7 mouse cellular contexts compared by ENCODE assay signal in genomic region chr1:74947986-74948670, GRCm38 (mm10). TPM values are rescaled to one million over a fixed set of nuclear protein-coding genes. Genes with fewer than 3 reads are reported as not detected.
DNase-seq lines count a peak whose midpoint lies in the region; ATAC-seq and TF ChIP-seq lines count a peak whose summit lies in the region.

No protein-coding gene starts in this region.

- peaks cover 100% of the 10 kb centered on the region for H3K27me3 ChIP-seq in heart, embryonic 13.5 days (replicated peaks)
- H3K27me3 ChIP-seq in kidney, postnatal 0 days (ENCODE audit: insufficient read depth, low read length): peaks cover 58% of the 10 kb centered on the region

- DNase-seq in R1 (ENCODE audit: low read depth, low spot score): peak; percentile 26
- DNase-seq in adrenal gland, postnatal 36 days: peak; percentile 50 to 62
- DNase-seq in kidney, postnatal 0 days (ENCODE audit: low spot score): peak; percentile 56
- peak; percentile 56 for DNase-seq in neural tube, embryonic 10.5 days (ENCODE audit: extremely low spot score, low spot score)
- DNase-seq in frontal cortex, adult 2 months (ENCODE audit: extremely low spot score in 1 of 2, low spot score in 1 of 2): no peak
- DNase-seq in spleen, postnatal 36 days (ENCODE audit: low spot score in 2 of 2): no peak

- H3K4me1 ChIP-seq in heart, embryonic 13.5 days: peaks cover 41% of the 10 kb centered on the region
- H3K4me1 ChIP-seq in kidney, postnatal 0 days (replicated peaks; ENCODE audit: insufficient read depth, low read length): peaks cover 17% of the 10 kb centered on the region; the same call in 1 of the 2 replicates

- H3K4me2 ChIP-seq in heart, embryonic 13.5 days: peak overlapping the region; percentile 72
- H3K4me2 ChIP-seq in kidney, postnatal 0 days (ENCODE audit: low read length): peak overlapping the region; percentile 63

- no peak for TF ChIP-seq CTCF in kidney, postnatal 0 days (IDR thresholded peaks at IDR 0.05; ENCODE audit: low read depth)

- 2% methylated on average over 39 of the region's 41 CpGs for WGBS in heart, embryonic 13.5 days
- WGBS in kidney, postnatal 0 days: 2% methylated on average over 41 of the region's 41 CpGs

- H3K4me3 ChIP-seq in heart, embryonic 13.5 days: peak overlapping the region; percentile 53
- peak overlapping the region; percentile 21 for H3K4me3 ChIP-seq in kidney, postnatal 0 days (replicated peaks; ENCODE audit: low read depth, low read length)

- H3K9me3 ChIP-seq in heart, embryonic 13.5 days: no peaks in the 10 kb centered on the region
- H3K9me3 ChIP-seq in kidney, postnatal 0 days (replicated peaks; ENCODE audit: low read length): no peaks in the 10 kb centered on the region

- H3K9ac ChIP-seq in heart, embryonic 13.5 days: peak overlapping the region; percentile 75
- no peak overlapping the region; the same call in 1 of the 2 replicates for H3K9ac ChIP-seq in kidney, postnatal 0 days (ENCODE audit: low read depth, low read length)

- H3K27ac ChIP-seq in heart, embryonic 13.5 days (replicated peaks): no peak overlapping the region
- H3K27ac ChIP-seq in kidney, postnatal 0 days: no peak overlapping the region

- no peak for ATAC-seq in heart, embryonic 13.5 days (ENCODE audit: extremely low read depth, insufficient number of reproducible peaks, low FRiP score, low TSS enrichment)
- ATAC-seq in kidney, postnatal 0 days (replicated peaks; ENCODE audit: low FRiP score, low read depth): no peak

- H3K36me3 ChIP-seq in heart, embryonic 13.5 days: no peaks in the 10 kb centered on the region
- H3K36me3 ChIP-seq in kidney, postnatal 0 days (ENCODE audit: insufficient read depth, low read length): no peaks in the 10 kb centered on the region

RNA-seq across cellular contexts. Expression of gene Ihh, which starts 3.3 kb away (rescaled TPM):
- total RNA-seq in adrenal gland, postnatal 36 days (2021): not detected
- 0.05 and 0.31 TPM in 2 replicates for polyA plus RNA-seq in heart, embryonic 13.5 days (2015; fragmentation: Nextera tagmentation; extraction: Ambion mirVana)
- polyA plus RNA-seq in kidney, postnatal 0 days (2015; fragmentation: Nextera tagmentation; extraction: Ambion mirVana): 6.3 and 6.9 TPM in 2 replicates
- 0.24 and 0.32 TPM in 2 replicates for polyA plus RNA-seq in frontal cortex, adult 2 months (2012; rRNA removed)

RNA-seq across cellular contexts. Expression of gene Cfap65, which starts 12.7 kb away (rescaled TPM):
- total RNA-seq in adrenal gland, postnatal 36 days (2021): not detected
- not detected in 2 replicates for polyA plus RNA-seq in heart, embryonic 13.5 days (2015; fragmentation: Nextera tagmentation; extraction: Ambion mirVana)
- 0.08 TPM in 2 replicates for polyA plus RNA-seq in kidney, postnatal 0 days (2015; fragmentation: Nextera tagmentation; extraction: Ambion mirVana)
- polyA plus RNA-seq in frontal cortex, adult 2 months (2012; rRNA removed): 7.0 and 7.3 TPM in 2 replicates

RNA-seq across cellular contexts. Expression of gene Cryba2, which starts 55.2 kb away (rescaled TPM):
- total RNA-seq in adrenal gland, postnatal 36 days (2021): under 1 TPM in 1 of 2 experiments, not detected in 1; 0.56 TPM
- not detected in 2 replicates for polyA plus RNA-seq in heart, embryonic 13.5 days (2015; fragmentation: Nextera tagmentation; extraction: Ambion mirVana)
- polyA plus RNA-seq in kidney, postnatal 0 days (2015; fragmentation: Nextera tagmentation; extraction: Ambion mirVana): not detected in 2 replicates
- polyA plus RNA-seq in frontal cortex, adult 2 months (2012; rRNA removed): 0.36 and 0.48 TPM in 2 replicates

Comparison
In these comparisons a context has a peak if more than half of its experiments do, and no peak if none do; other contexts are left out.
1. DNase-seq: peak in R1 (single experiment), adrenal gland, postnatal 36 days (2 of 2), kidney, postnatal 0 days (single experiment) and neural tube, embryonic 10.5 days (single experiment); none in frontal cortex, adult 2 months (0 of 2) and spleen, postnatal 36 days (0 of 2).